Mouse (Mus musculus): ENCODE measurements around the gene Ssh3.

The Ssh3 gene

GRCm38 (mm10) chr19:4268566-4269361, at the start of gene Ssh3:
Ssh3 (minus strand) TSS chr19:4269180.
- DNase-seq: peak; percentile 90 to 92

GRCm38 (mm10) chr19:4317181-4317580, 48.2 kb upstream of the Ssh3 start:
- no peak for DNase-seq

- peak in 1 of 2 experiments; percentile 53 for DNase-seq
These were observed 46.4 kb upstream of the Ssh3 start for GRCm38 (mm10) chr19:4315223-4315944.

DNA sequence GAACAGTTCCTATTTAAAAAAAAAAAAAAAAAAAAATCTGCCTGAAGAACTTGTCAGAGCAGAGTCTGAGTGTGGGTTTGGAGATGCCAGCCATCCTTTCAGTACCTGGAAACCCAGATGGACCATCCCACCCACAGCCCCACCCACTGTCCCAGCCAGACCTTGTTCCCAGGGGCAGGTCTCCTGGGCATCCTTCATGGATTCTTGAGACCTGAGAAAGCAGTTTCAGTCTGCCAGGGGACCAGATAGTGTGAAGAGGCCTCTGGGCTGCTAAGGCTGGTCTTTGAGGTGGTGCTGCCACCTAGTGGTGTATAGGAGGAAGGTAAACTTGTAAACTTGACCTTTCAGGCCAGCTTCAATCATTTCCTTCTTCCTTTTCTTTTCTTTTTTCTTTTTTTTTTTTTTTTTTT, 40.8 kb upstream of the Ssh3 start:
- DNase-seq: peak in 1 of 2 experiments; percentile 70

DNA sequence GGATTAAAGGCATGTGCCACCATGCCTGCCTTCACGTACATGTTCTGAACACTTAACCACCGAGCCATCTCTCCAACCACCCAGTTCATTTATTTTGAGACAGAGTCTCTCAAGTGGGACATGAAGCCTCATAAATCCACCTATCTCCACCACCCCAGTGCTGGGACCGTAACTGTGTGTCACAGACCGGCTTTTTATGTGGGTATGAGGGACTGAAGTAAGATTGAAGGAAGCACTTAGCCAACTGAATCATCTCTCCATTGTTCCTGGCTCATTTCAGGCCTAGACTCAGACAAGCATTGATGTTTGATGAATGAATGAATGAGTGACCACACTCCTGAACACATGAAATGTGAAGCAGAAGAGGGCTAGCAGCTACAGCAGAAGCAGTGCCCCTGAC, 40.3 kb upstream of the Ssh3 start:
- no peak for DNase-seq

DNA sequence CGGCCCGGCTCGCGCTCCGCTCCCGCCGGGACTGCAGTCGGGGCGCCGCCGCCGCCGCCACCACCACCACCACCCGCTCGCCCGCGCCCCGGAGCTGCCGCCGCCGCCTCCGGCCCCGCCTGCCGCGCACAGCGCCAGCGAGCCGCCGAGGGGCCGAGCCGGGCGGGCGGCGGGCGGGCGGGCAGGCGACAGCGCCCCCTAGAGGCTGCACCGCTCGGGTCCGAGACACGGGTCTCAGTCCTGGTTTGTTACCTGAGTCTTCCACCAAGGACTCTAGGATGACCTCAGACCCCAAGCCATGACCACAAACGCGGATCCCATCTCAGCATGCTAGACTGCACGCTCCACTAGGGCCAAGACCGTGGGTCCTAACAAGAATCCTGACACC, 37.2 kb upstream of the Ssh3 start, which contains the start of gene Grk2:
TSS of gene Grk2 (minus strand) at position 33 of the 388 bp plus-strand sequence.
- DNase-seq: peak; percentile 80 to 81

DNA sequence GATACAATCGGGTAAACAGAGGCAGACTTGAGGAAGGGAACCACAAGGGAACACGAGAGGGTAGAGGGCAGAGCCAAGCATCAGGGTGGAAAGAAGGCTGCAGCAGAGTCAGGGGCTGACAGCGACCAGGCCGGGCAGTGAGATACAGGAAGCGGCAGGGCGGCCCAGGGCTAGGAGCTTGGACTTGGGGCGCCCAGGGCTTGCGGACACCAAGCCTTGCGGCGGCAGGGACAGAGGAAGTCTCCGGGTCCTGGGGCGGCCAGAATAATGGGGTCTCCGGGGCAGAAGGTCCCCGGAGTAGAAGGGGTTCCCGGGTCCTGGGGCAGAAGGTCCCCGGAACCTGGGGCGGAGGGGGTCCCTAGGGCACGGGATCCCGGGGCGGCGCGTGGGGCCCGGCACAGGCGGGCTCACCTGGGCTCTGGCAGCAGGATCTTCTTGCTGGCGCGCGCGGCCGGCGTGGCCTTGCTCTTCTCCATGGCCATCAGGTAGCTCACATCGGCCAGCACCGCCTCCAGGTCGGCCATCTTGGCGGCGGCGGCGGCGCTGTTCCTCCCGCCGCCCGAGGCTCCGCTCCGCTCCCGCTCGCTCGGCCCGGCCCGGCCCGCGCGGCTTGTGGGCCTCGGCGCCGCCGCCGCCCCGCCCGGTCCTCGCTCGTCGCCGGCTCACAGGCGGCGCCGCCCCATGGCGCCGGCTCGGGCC, 36.7 kb upstream of the Ssh3 start:
- DNase-seq: peak; percentile 35 to 46

- DNase-seq: peak in 1 of 2 experiments; percentile 33
These were observed 35.9 kb upstream of the Ssh3 start for GRCm38 (mm10) chr19:4304871-4305321.

DNA sequence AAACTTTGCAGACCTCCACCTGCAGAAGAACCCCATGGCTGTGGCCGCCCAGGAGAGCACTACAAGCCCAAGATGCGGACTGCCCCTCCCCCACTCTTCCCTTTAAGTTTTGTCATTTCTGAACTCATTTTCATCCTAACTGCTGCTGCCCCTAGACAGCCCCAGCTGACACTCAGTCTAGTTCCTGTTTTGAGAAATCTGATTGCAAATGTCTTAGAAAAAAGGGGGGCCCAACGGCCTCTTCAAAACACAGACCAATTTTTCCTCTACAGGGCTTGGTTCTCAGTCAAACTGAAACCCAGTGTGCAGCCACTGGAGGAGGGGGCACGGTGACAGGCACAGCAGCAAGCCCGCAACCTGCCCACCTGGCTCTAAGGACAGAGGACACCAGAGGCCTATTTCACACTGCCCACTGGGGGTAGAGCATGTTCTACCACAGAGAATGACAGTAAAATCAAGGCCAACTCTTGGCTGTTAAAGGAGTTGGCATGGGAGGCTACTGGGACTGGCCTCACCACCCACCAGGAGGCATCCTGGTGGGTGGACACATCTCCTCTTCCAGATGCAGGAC, 35.4 kb upstream of the Ssh3 start:
- peak; percentile 27 to 40 for DNase-seq

GRCm38 (mm10) chr19:4303640-4303995, 34.6 kb upstream of the Ssh3 start:
- DNase-seq: peak in 1 of 2 experiments; percentile 10

GRCm38 (mm10) chr19:4302936-4303639, 34.1 kb upstream of the Ssh3 start:
- peak in 1 of 2 experiments; percentile 20 for DNase-seq

DNA sequence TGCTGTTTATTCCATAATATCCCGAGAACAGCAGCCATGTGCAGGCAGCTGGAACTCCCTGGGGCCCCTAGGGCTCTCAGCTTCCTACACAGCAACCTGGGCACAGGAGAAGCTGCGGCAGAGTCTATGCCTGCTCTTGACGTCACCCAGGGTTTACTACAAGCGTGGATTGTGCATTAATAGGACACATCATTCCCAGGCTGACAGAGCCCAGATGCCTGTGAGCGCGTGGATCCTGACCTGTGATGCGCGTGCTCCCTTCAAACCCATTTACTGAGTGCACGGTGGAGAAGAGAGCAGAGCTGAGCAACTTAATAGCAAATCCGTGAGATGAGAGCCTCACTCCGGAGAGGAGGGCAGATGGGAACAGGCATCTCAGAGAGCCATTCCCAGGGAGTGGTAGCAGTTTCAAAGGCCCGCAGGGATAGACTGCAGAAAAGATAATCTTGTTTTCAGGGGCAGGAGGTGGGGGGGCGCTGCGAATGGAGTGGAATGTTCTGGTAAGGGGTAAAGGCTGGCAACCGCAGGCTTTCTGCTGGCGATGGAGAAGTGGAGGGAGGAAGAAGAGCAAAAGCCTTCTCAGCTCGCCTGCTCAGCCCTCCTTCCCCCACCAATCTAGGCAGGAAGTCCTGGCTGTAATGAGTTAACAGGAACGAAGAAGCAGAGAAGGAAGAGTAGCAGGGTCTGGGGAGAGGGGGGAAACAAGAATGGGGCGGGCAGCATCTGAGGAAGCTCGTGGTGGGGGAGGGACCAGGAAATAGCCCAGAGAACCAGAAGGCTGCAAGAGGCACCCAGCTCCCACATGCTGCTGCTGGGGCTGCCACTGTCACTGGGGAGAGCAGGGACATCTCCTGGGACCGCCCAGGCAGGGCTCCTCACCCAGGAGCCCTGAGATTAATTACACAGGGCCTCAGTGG, 33.0 kb upstream of the Ssh3 start:
- peak; percentile 64 to 65 for DNase-seq

- DNase-seq: peak in 1 of 2 experiments; percentile 6
These were observed 32.1 kb upstream of the Ssh3 start for GRCm38 (mm10) chr19:4300852-4301734.

- DNase-seq: peak; percentile 76 to 80
These were observed 31.3 kb upstream of the Ssh3 start for GRCm38 (mm10) chr19:4300271-4300704.

DNA sequence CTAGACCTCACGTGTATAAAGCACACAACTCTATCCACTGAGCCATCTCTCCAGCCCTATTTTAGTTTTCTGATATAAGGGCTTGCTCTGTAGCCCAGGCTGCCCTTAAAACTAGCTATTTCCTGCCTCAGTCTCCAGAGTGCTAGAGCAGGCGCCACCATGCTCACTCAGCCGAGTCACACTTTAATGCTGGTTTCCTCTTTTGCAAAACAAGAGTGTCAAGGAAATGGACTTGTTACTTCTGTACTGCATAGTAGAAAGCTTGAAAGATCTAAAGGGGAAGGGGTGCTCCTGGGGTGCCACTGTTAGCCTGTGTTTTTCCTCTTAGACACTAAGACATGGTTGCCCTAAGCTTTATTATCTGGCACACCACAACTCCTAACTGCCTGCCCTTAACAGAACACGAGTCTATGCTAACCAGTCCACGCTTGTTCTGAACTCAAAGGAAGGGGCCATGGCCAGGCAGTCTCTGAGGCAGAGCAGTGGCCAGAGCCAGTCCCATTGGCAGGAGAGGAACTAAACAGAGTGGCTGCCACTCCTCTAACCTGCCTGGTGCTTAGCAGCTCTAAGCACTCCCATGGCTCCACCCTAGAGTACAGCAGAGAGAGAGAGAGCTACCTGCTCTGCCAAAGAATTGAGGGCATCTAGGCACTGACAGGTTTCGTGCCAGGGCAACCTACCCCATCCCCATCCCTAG, 30.7 kb upstream of the Ssh3 start:
- peak; percentile 35 to 56 for DNase-seq

- DNase-seq: no peak
These were observed 30.1 kb upstream of the Ssh3 start for GRCm38 (mm10) chr19:4299126-4299525.

DNA sequence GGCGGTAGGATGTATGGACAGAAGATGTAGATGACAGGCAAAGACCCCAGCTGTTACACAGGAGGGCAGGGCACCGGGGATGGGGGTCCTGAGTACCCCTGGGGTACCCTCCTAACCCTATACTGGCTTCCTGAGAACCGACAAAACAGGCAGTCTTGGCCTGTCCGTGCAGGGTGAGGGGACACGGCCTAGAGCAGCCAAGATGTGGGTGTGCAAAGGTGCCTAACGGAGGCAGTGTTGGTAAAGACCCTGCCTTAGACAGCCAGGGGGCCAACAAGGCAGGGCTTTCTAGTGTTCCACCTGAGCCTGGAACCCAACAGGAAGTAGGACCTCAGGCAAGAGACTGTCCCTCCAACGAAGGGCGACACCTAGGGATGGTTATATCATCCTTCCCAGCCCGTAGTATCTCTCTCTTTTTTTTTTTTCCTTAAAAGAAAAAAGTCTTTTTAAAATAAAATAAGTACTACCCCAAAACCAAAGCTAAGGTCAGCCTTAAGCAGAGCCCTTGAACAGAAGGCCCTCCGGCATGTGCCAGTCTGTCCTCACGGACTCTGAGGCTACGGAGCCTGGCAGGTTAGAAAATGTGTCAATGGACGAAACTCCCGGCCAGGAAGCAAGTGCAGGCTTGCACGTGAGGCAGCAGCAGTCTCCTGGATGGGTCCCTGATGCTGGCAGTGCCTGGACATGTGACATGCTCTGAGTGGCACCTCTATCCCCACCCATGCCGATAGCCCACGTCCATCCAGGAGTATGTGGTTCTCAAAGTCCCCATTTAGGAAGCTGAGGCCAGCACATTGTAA, 29.5 kb upstream of the Ssh3 start:
- DNase-seq: peak in 1 of 2 experiments; percentile 5

DNA sequence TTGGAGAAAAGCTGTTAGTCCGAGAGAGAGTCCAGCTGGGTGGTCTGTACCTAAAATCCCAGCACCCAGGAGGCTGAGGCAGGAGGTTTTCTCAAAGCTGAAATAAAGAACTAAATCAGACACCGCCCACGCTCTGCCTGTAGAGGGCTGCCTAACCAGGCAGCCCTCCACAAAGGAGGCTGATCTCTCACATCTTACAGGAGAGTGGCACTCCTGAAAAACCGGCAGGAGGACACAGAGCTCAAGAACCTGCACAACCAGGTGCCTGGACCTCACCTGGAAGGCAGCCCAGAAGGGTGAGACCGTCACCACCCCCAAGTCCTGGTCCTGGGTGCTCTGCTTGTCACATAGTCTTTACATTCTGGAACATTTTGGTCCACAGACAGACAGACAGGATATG, 28.9 kb upstream of the Ssh3 start:
- peak; percentile 38 to 64 for DNase-seq

Measured in lung, adult 18-20 months (tissue).